Mouse (Mus musculus) G1E (cell line): ENCODE results near the gene D630023F18Rik. TPM values are rescaled to one million over a fixed set of nuclear protein-coding genes. Genes with fewer than 3 reads are reported as not detected.

Experiments used
- ATAC-seq: 2 replicates; pipeline ENCODE4 v1.8.0; 2016; ENCODE audit warnings: mild to moderate bottlenecking; ENCODE audit not compliant: insufficient number of reproducible peaks, poor library complexity, low FRiP score, severe bottlenecking; ENCODE audit errors: extremely low read depth
- DNase-seq: peaks from one replicate; pipeline ENCODE4 v3.0.0; 2012; ENCODE audit warnings: low spot score
- H3K27me3 ChIP-seq: 2 replicates; pipeline ENCODE4 v1.6.1; 2012; ENCODE audit warnings: mild to moderate bottlenecking, low read length, inconsistent platforms; ENCODE audit not compliant: insufficient read depth
- H3K36me3 ChIP-seq: replicated peaks from 2 replicates; pipeline ENCODE3; 2012; ENCODE audit warnings: mild to moderate bottlenecking, inconsistent platforms
- H3K4me1 ChIP-seq: 2 replicates; pipeline ENCODE4 v1.6.1; 2012; ENCODE audit warnings: low read depth, low read length, inconsistent platforms, mixed read lengths; ENCODE audit not compliant: insufficient read depth
- H3K4me3 ChIP-seq: 2 replicates; pipeline ENCODE4 v1.5.1; 2012; ENCODE audit warnings: low read depth, mild to moderate bottlenecking, inconsistent platforms, low read length, moderate library complexity, mixed read lengths
- H3K9me3 ChIP-seq: replicated peaks from 2 replicates; pipeline ENCODE4 v1.6.1; 2012; ENCODE audit warnings: inconsistent platforms
- CTCF ChIP-seq: IDR thresholded peaks from 2 replicates; pipeline ENCODE4 v1.5.1; 2012; ENCODE audit warnings: low read depth, low read length, inconsistent platforms, mixed read lengths
- GATA1 ChIP-seq: IDR thresholded peaks from 2 replicates; pipeline ENCODE4 v1.6.1; 2012; ENCODE audit warnings: borderline replicate concordance, low read length, inconsistent platforms, mixed read lengths
- GATA2 ChIP-seq: IDR thresholded peaks from 2 replicates; pipeline ENCODE4 v1.6.1; 2012; ENCODE audit warnings: low read depth, low read length, inconsistent platforms, borderline replicate concordance
- POLR2AphosphoS5 ChIP-seq: IDR thresholded peaks from 2 replicates; pipeline ENCODE4 v1.6.1; 2012; ENCODE audit warnings: low read depth, low read length, inconsistent platforms; ENCODE audit not compliant: insufficient replicate concordance
- TAL1 ChIP-seq: conservative IDR thresholded peaks from 2 replicates; pipeline ENCODE4 v1.6.1; 2012; ENCODE audit warnings: low read depth, low read length, inconsistent platforms, mixed read lengths
- polyA plus RNA-seq: library from polyadenylated mRNA; stranded (reverse); fragments of >175 nt; gene quantifications from 2 replicates; pipeline ENCODE4 v1.2.3, GENCODE M21; 2012
- total RNA-seq, 2 experiments: library from RNA; stranded (forward) in 1 of 2; stranded (reverse) in 1 of 2; fragments of 200-1000 nt in 1 of 2; fragments of >200 nt in 1 of 2; fragmentation: Nextera tagmentation in 1 of 2; gene quantifications; 2 replicates each; pipeline ENCODE4 v1.2.3; 2014 to 2017

The D630023F18Rik gene
- total and polyA plus RNA-seq, 3 experiments: 0.05 to 0.07 TPM; not detected in 1

DNA sequence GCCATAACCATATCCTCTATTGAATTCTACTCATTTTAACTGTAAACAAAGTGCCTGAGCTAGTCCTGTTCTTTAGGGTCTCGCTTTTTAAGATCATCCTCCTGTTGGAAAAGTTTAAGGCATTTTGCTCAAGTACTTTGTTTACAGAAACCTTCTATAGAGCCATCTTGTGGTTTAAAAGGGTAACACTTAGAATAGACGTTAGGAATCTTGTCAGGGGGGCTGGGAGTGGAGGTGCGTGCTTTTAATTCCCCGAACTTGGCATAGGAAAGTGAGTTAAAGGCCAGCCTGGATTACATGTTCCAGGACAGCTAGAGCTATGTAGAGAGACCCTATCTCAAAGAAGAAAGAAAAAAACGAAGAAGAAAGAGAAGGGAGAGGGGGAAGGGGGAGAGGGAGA, 47.4 kb downstream of the D630023F18Rik start:
- Histone ChIP-seq H3K36me3 (no peaks in the 10 kb centered on the region), H3K27me3 (peaks cover 3% of the 10 kb centered on the region; the same call in 1 of the 2 replicates), H3K4me3 (no peak overlapping the region), H3K9me3 (no peaks in the 10 kb centered on the region), H3K4me1 (no peaks in the 10 kb centered on the region)
- ATAC-seq (no peak), DNase-seq (no peak)
- TF ChIP-seq CTCF (no peak), GATA2 (no peak)

DNA sequence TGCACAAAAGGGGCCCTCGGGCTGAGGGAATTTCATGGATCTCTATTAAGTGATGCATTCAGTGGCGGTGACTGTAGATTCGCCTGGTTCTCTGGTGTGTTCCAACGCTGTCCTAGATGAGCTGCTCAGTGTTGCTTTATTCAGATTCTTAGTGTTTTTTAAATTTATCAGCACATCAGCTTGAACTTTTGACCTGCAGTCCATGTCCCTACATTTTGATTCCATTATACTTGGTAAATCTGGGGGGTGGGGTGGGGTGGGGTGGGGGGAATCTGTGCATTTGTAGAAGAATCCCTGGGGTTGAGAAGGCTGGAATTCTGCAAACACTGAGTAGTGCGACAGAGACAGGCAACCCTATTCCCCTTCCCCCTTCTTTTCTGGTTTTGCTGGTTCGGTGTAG, 49.4 kb downstream of the D630023F18Rik start, which contains the start of gene Crygc:
Gene Crygc, minus strand, starts transcription at position 101 of the 400 bp plus-strand sequence.
- TF ChIP-seq CTCF: no peak
- no peak for TF ChIP-seq GATA2
- TF ChIP-seq POLR2AphosphoS5: no peak
- TF ChIP-seq TAL1: no peak
- Histone ChIP-seq H3K4me1 (no peaks in the 10 kb centered on the region; the same call in 1 of the 2 replicates), H3K36me3 (no peaks in the 10 kb centered on the region), H3K4me3 (no peak within 1 kb of the TSS), H3K9me3 (no peaks in the 10 kb centered on the region), H3K27me3 (peaks cover 3% of the 10 kb centered on the region; the same call in 1 of the 2 replicates)
- no peak for ATAC-seq
- no peak for DNase-seq

DNA sequence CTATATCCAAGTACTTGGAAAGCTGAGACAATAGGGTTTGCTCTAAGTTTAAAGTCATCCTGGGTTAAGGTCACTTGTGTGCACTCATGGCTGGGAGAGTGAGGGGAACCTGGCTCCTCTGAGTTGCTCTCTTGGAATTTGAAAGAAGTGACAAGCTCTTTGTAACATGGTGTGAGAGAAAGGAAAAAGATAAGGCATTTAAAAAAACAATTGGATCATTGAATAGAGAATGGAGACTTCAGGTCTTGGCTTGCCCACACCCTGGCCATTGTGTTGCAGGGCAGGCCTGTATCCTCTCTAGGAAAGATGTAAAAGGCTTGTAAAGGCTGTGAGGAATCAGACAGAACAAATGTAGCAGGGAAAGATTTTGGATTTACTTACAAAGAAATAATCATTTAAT, 55.2 kb downstream of the D630023F18Rik start:
- DNase-seq (no peak), ATAC-seq (no peak)
- TF ChIP-seq TAL1 (no peak), CTCF (no peak), GATA2 (no peak), GATA1 (no peak), POLR2AphosphoS5 (no peak)
- peaks cover 3% of the 10 kb centered on the region; the same call in 1 of the 2 replicates for H3K27me3 ChIP-seq
- no peaks in the 10 kb centered on the region; the same call in 1 of the 2 replicates for H3K4me1 ChIP-seq
- no peak overlapping the region for H3K4me3 ChIP-seq
- H3K9me3 ChIP-seq: no peaks in the 10 kb centered on the region; the same call in 1 of the 2 replicates
- no peaks in the 10 kb centered on the region for H3K36me3 ChIP-seq

DNA sequence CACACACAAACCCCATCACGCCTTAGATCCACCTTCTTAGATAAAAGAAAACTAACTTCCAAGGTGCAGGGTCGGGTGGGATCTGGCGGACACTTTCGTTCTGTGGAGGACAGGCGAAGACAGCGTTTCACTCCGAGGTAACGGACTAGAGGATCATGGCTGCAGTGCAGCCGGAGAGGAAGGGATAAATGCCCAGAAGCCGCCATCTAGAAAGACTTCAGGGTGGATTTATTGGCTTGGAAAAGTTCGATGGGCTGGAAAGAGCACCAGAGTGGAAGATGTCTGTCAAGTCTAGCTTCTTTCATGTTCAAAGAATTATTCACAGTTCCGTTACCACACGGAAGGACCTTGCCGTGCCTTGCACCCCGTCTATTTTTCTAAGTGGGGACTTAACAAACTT, 58.8 kb downstream of the D630023F18Rik start:
- Histone ChIP-seq H3K36me3 (no peaks in the 10 kb centered on the region), H3K4me1 (no peaks in the 10 kb centered on the region; the same call in 1 of the 2 replicates), H3K9me3 (no peaks in the 10 kb centered on the region; the same call in 1 of the 2 replicates), H3K27me3 (no peaks in the 10 kb centered on the region; the same call in 1 of the 2 replicates), H3K4me3 (no peak overlapping the region)
- TF ChIP-seq GATA1: no peak
- no peak for TF ChIP-seq POLR2AphosphoS5
- TF ChIP-seq TAL1: no peak
- no peak for TF ChIP-seq GATA2
- no peak for TF ChIP-seq CTCF
- no peak for DNase-seq
- no peak for ATAC-seq

DNA sequence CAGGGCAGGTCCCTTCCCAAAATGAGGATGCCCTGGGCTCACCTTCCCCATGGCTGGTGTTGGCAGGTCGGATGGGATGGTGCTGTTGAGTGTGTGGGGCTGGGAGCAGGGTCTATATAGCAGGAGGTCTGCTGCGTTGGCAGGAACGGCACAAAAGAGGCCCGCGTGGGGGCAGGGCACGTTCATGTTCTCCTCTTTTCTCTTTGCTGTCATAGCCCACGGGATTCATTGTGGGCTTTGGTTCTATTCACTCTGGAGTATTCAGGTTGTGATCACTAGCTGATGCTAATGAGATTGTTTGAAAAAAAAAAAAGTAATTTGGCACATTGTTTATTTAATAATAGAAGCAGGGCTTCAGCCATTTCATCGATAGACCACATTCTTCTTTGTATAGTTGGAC, 59.7 kb downstream of the D630023F18Rik start, which contains the start of gene Crygd:
Gene Crygd, minus strand, starts transcription at position 101 of the 400 bp plus-strand sequence.
- no peaks in the 10 kb centered on the region; the same call in 1 of the 2 replicates for H3K9me3 ChIP-seq
- no peak for DNase-seq
- no peak for ATAC-seq

More for the DNA sequence above, 59.7 kb downstream of the D630023F18Rik start, which contains the start of gene Crygd:
- Histone ChIP-seq H3K27me3 (no peaks in the 10 kb centered on the region; the same call in 1 of the 2 replicates), H3K4me1 (no peaks in the 10 kb centered on the region), H3K4me3 (no peak within 1 kb of the TSS), H3K36me3 (no peaks in the 10 kb centered on the region)
- no peak for TF ChIP-seq GATA1
- no peak for TF ChIP-seq CTCF
- TF ChIP-seq POLR2AphosphoS5: no peak
- no peak for TF ChIP-seq TAL1
- TF ChIP-seq GATA2: no peak

Other genes with a start within 250 kb of the D630023F18Rik start
- gene Plekhm3, start 166.4 kb downstream of the D630023F18Rik start, total RNA-seq (2014; fragmentation: Nextera tagmentation): 25.8 and 33.5 TPM in 2 replicates
- gene Plekhm3, start 166.4 kb downstream of the D630023F18Rik start, total RNA-seq (2017): 5.6 and 8.0 TPM in 2 replicates
- gene Plekhm3, start 166.4 kb downstream of the D630023F18Rik start, polyA plus RNA-seq: 2.9 and 3.0 TPM in 2 replicates
- not detected in 2 replicates for gene Akr1cl, start 90.5 kb downstream of the D630023F18Rik start, total RNA-seq (2014; fragmentation: Nextera tagmentation)
- gene Akr1cl, start 90.5 kb downstream of the D630023F18Rik start, total RNA-seq (2017): 0.27 and 0.46 TPM in 2 replicates
- not detected in 2 replicates for gene Akr1cl, start 90.5 kb downstream of the D630023F18Rik start, polyA plus RNA-seq
- not detected in 2 replicates for gene Cryge, start 72.1 kb downstream of the D630023F18Rik start, total RNA-seq (2014; fragmentation: Nextera tagmentation)
- 0.76 TPM in 1 of 2 replicates, not detected in the other for gene Cryge, start 72.1 kb downstream of the D630023F18Rik start, total RNA-seq (2017)
- gene Cryge, start 72.1 kb downstream of the D630023F18Rik start, polyA plus RNA-seq: not detected in 2 replicates
- not detected in 2 replicates for gene Crygd, start 59.8 kb downstream of the D630023F18Rik start, total RNA-seq (2014; fragmentation: Nextera tagmentation)
- 0.49 TPM in 1 of 2 replicates, not detected in the other for gene Crygd, start 59.8 kb downstream of the D630023F18Rik start, total RNA-seq (2017)
- not detected in 2 replicates for gene Crygd, start 59.8 kb downstream of the D630023F18Rik start, polyA plus RNA-seq
- gene Crygc, start 49.5 kb downstream of the D630023F18Rik start, total RNA-seq (2014; fragmentation: Nextera tagmentation): not detected in 2 replicates
- gene Crygc, start 49.5 kb downstream of the D630023F18Rik start, total RNA-seq (2017): not detected in 2 replicates
- gene Crygc, start 49.5 kb downstream of the D630023F18Rik start, polyA plus RNA-seq: not detected in 2 replicates
- gene Crygb, start 40.9 kb downstream of the D630023F18Rik start, total RNA-seq (2014; fragmentation: Nextera tagmentation): not detected in 2 replicates
- gene Crygb, start 40.9 kb downstream of the D630023F18Rik start, total RNA-seq (2017): not detected in 2 replicates
- not detected in 2 replicates for gene Crygb, start 40.9 kb downstream of the D630023F18Rik start, polyA plus RNA-seq
- gene Cryga, start 19.8 kb downstream of the D630023F18Rik start, total RNA-seq (2014; fragmentation: Nextera tagmentation): not detected in 2 replicates
- not detected in 2 replicates for gene Cryga, start 19.8 kb downstream of the D630023F18Rik start, total RNA-seq (2017)
- not detected in 2 replicates for gene Cryga, start 19.8 kb downstream of the D630023F18Rik start, polyA plus RNA-seq
- not detected in 2 replicates for gene Gm28845, start 3.7 kb downstream of the D630023F18Rik start, total RNA-seq (2014; fragmentation: Nextera tagmentation)
- not detected in 2 replicates for gene Gm28845, start 3.7 kb downstream of the D630023F18Rik start, total RNA-seq (2017)
- gene Gm28845, start 3.7 kb downstream of the D630023F18Rik start, polyA plus RNA-seq: not detected in 2 replicates
- 24.2 and 29.9 TPM in 2 replicates for gene Idh1, start 63.3 kb upstream of the D630023F18Rik start, total RNA-seq (2014; fragmentation: Nextera tagmentation)
- 102 and 111 TPM in 2 replicates for gene Idh1, start 63.3 kb upstream of the D630023F18Rik start, total RNA-seq (2017)
- gene Idh1, start 63.3 kb upstream of the D630023F18Rik start, polyA plus RNA-seq: 1.2 and 1.9 TPM in 2 replicates
- 81.1 and 84.0 TPM in 2 replicates for gene Pikfyve, start 63.5 kb upstream of the D630023F18Rik start, total RNA-seq (2014; fragmentation: Nextera tagmentation)
- 81.3 and 95.4 TPM in 2 replicates for gene Pikfyve, start 63.5 kb upstream of the D630023F18Rik start, total RNA-seq (2017)
- gene Pikfyve, start 63.5 kb upstream of the D630023F18Rik start, polyA plus RNA-seq: 54.1 and 56.3 TPM in 2 replicates
- gene Pth2r, start 158.8 kb upstream of the D630023F18Rik start, total RNA-seq (2014; fragmentation: Nextera tagmentation): not detected in 2 replicates
- gene Pth2r, start 158.8 kb upstream of the D630023F18Rik start, total RNA-seq (2017): not detected in 2 replicates
- not detected in 2 replicates for gene Pth2r, start 158.8 kb upstream of the D630023F18Rik start, polyA plus RNA-seq